Mouse (Mus musculus) ES-Bruce4 (cell line): Measurements from ENCODE around the gene Apoa5.

ENCODE experiments used
- CTCF ChIP-seq: IDR thresholded peaks from one replicate; pipeline ENCODE4 v1.8.1; 2011; ENCODE audit warnings: low read depth, low read length
- POLR2A ChIP-seq: IDR thresholded peaks from one replicate; pipeline ENCODE4 v1.8.1; 2011; ENCODE audit warnings: low read length; ENCODE audit not compliant: insufficient read depth

DNA sequence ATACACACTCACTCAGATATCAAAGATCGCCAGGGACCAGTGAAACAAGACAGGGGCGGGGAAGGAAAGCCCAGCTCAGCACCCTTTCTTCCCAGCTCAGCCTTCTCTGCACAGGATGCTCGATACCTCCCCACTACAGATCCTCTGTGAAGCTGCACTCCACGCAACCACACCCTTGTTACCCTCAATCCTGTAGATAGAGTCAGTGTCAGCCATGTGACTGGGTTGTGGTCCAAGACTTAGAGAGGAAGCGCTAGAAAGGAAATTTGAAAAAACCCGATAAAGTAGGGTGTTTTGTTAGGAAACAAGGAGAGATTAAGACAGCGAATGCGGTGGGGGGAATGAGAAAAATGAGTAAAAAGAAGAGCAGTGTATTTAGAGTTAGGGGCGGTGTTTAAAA lies 3.6 kb downstream of the Apoa5 start:
- TF ChIP-seq POLR2A (no peak), CTCF (no peak)
